Mouse (Mus musculus) lung, postnatal 0 days (tissue): ENCODE measurements around the gene Gm26620. TPM values are rescaled to one million over a fixed set of nuclear protein-coding genes. Genes with fewer than 3 reads are reported as not detected.

Experiments
- ATAC-seq: fragments of 200-750 bp; cut with Nextera tagmentation; 2 replicates; pipeline ENCODE4 v1.8.0; 2017; ENCODE audit warnings: moderate library complexity
- DNase-seq: peaks from one replicate; pipeline ENCODE4 v3.0.0-alpha.2; 2016; ENCODE audit warnings: low spot score
- H3K27ac ChIP-seq: fragments of 300-500 bp; sonication (generic); 2 replicates; pipeline ENCODE4 v1.5.1; 2014; ENCODE audit warnings: antibody characterized with exemption, mild to moderate bottlenecking, low read length, mixed read lengths
- H3K27me3 ChIP-seq: fragments of 300-500 bp; sonication (generic); replicated peaks from 2 replicates; pipeline ENCODE4 v1.6.1; 2014; ENCODE audit warnings: low read length, mixed read lengths; ENCODE audit not compliant: insufficient read depth
- H3K36me3 ChIP-seq: fragments of 300-500 bp; sonication (generic); 2 replicates; pipeline ENCODE4 v1.6.1; 2014; ENCODE audit warnings: low read length, mixed read lengths; ENCODE audit not compliant: insufficient read depth
- H3K4me1 ChIP-seq: fragments of 300-500 bp; sonication (generic); 2 replicates; pipeline ENCODE4 v1.6.1; 2014; ENCODE audit warnings: antibody characterized with exemption, low read depth, low read length, mixed read lengths; ENCODE audit not compliant: insufficient read depth
- H3K4me2 ChIP-seq: fragments of 300-500 bp; sonication (generic); replicated peaks from 2 replicates; pipeline ENCODE4 v1.6.1; 2014; ENCODE audit warnings: low read depth, mild to moderate bottlenecking, low read length, moderate library complexity, mixed read lengths
- H3K4me3 ChIP-seq: fragments of 300-500 bp; sonication (generic); 2 replicates; pipeline ENCODE4 v1.5.1; 2014; ENCODE audit warnings: low read depth, low read length
- H3K9ac ChIP-seq: fragments of 300-500 bp; sonication (generic); replicated peaks from 2 replicates; pipeline ENCODE4 v1.6.1; 2014; ENCODE audit warnings: low read depth, mild to moderate bottlenecking
- H3K9me3 ChIP-seq: fragments of 300-500 bp; sonication (generic); 2 replicates; pipeline ENCODE4 v1.6.1; 2016; ENCODE audit warnings: low read length, mixed read lengths
- CTCF ChIP-seq: IDR thresholded peaks from 2 replicates; pipeline ENCODE4 v1.5.1; 2016; ENCODE audit warnings: antibody characterized with exemption, mild to moderate bottlenecking
- EP300 ChIP-seq: IDR thresholded peaks from 2 replicates; pipeline ENCODE4 v1.6.1; 2016; ENCODE audit warnings: antibody characterized with exemption, mild to moderate bottlenecking, control low read depth
- WGBS: fragments of 180-500 bp; shearing (Covaris S2); extraction: QIAGEN DNeasy Blood & Tissue Kit; methylation state at CpG from one replicate; pipeline ENCODE4 v1.1.7; 2014; 5-methylcytosine and 5-hydroxymethylcytosine counted together
- polyA plus RNA-seq: library from polyadenylated mRNA; unstranded; fragments of >200 nt; fragmentation: Nextera tagmentation; extraction: Ambion mirVana; gene quantifications from 2 replicates; pipeline ENCODE4 v1.2.1, GENCODE M21; 2015

Gm26620 gene
- polyA plus RNA-seq, 1 experiment from 2014 or later, result 0.79 TPM

- ATAC-seq, result no peak
- Histone ChIP-seq H3K4me3 (no peak overlapping the region), H3K4me1 (no peaks in the 10 kb centered on the region), H3K9me3 (no peaks in the 10 kb centered on the region), H3K4me2 (no peak overlapping the region), H3K27ac (no peak overlapping the region), H3K9ac (no peak overlapping the region), H3K36me3 (no peaks in the 10 kb centered on the region), H3K27me3 (no peaks in the 10 kb centered on the region)
- no peak for DNase-seq
- no peak for TF ChIP-seq CTCF
- TF ChIP-seq EP300, result no peak
- 35% methylated on average over 1 of the region's 1 CpGs for WGBS
Observed at GRCm38 (mm10) chr1:170892279-170892678, 7.4 kb downstream of the Gm26620 start.

DNA sequence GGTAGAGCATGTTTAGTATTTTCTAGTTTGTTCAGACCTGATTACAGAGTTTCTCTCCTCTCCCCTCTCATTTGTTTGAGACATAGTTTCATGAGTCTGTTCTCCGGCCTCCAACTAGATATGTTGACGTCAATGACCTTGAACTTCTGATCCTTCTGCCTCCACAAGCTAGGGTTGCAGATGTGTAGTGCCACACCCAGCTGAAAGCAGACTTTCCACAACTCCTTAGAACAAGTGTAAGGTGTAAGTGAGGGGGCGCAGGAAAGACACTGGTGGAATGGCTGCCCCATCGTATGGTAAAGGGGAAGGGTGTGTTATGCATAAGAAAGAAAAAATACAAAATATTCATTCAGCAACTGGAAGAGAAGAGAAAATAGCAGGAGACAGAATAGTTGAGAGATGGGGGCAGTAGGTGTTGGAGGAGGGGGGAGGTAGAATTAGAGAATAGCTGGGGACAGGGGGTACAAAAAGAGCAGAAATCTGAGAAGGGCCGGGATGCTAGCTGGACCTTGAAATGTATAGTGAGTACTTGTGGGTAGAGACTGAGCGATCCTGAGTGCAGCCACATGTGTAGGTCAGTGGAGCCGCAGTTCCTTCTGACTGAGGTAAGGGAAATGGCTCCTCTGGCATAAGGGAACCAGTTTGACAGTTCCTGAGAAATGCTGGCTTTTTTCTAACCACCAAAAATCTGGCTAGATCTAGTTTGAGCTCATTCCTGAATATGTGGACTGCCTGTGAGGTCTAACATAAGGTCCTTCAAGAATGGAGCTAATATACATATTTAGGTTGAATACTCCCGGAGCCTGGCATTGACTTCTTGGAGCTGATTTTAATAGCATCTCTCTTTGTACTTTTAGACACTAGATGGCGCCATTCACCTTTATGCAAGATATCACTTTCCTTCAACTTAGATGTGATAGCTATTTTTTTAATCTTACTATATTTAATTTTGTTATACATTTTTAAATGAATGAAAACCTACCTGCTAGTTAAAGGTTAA, 10.0 kb downstream of the Gm26620 start:
- Histone ChIP-seq H3K4me2 (no peak overlapping the region), H3K4me3 (no peak overlapping the region), H3K9me3 (no peaks in the 10 kb centered on the region), H3K27me3 (no peaks in the 10 kb centered on the region), H3K9ac (no peak overlapping the region), H3K4me1 (no peaks in the 10 kb centered on the region), H3K36me3 (no peaks in the 10 kb centered on the region), H3K27ac (no peak overlapping the region)
- peak; percentile 67 for DNase-seq
- 58% methylated on average over 9 of the region's 9 CpGs for WGBS
- no peak for ATAC-seq
- no peak for TF ChIP-seq EP300
- peak; percentile 63 for TF ChIP-seq CTCF

DNA sequence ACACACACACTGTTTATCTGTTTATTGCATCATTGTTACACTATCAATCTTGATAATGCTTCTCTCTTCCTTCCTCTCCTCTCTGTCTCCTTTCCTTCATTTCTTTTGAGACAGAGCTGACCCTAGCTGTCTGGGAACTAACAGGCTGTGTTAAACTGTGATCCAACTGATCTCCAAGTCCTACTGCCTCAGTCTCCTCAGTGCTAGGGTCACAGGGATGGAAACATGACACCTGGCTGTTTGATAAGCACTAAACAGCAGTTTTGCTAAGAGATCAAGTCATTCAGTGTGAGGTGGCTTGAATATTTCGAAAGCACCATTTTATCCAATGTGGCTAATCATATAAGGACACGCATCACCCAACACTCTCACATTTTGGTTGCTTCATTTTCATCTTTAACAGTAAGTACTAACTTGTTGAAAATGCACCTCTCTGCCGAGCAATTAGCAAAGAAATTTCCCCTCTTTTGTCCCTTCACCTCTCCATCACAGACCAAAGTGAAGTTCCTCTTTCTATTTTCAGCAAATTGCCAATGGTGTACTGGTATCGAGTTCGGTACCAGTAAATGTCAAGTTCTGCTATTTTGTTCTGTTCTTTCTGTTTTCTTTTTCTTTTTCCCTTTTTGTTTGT, 11.9 kb downstream of the Gm26620 start:
- DNase-seq (no peak), ATAC-seq (no peak)
- H3K27ac ChIP-seq, result no peak overlapping the region
- TF ChIP-seq CTCF (no peak), EP300 (peak; percentile 33; the same call in 1 of the 2 replicates)
- no peaks in the 10 kb centered on the region for H3K36me3 ChIP-seq
- H3K9ac ChIP-seq, result no peak overlapping the region
- WGBS, result 70% methylated on average over 5 of the region's 5 CpGs
- H3K9me3 ChIP-seq, result no peaks in the 10 kb centered on the region
- H3K4me2 ChIP-seq, result no peak overlapping the region
- H3K27me3 ChIP-seq, result no peaks in the 10 kb centered on the region
- no peak overlapping the region for H3K4me3 ChIP-seq
- H3K4me1 ChIP-seq, result no peaks in the 10 kb centered on the region

- Histone ChIP-seq H3K9ac (no peak overlapping the region), H3K4me1 (no peaks in the 10 kb centered on the region), H3K36me3 (no peaks in the 10 kb centered on the region), H3K27me3 (no peaks in the 10 kb centered on the region), H3K4me3 (no peak overlapping the region), H3K4me2 (no peak overlapping the region), H3K27ac (no peak overlapping the region), H3K9me3 (no peaks in the 10 kb centered on the region)
- TF ChIP-seq CTCF, result no peak
- TF ChIP-seq EP300, result no peak
- DNase-seq (no peak), ATAC-seq (peak; percentile 33; the same call in 1 of the 2 replicates)
- WGBS, result 44% methylated on average over 16 of the region's 16 CpGs
Observed at GRCm38 (mm10) chr1:170898413-170899075, 13.7 kb downstream of the Gm26620 start.

GRCm38 (mm10) chr1:170900799-170901467, 16.1 kb downstream of the Gm26620 start:
- no peak overlapping the region for H3K4me3 ChIP-seq
- ATAC-seq (no peak), DNase-seq (peak; percentile 81)
- TF ChIP-seq EP300 (no peak), CTCF (peak; percentile 65)
- H3K4me1 ChIP-seq, result no peaks in the 10 kb centered on the region
- no peaks in the 10 kb centered on the region for H3K9me3 ChIP-seq
- no peak overlapping the region for H3K4me2 ChIP-seq
- H3K9ac ChIP-seq, result no peak overlapping the region
- H3K27ac ChIP-seq, result no peak overlapping the region
- H3K27me3 ChIP-seq, result no peaks in the 10 kb centered on the region
- WGBS, result 31% methylated on average over 10 of the region's 10 CpGs
- H3K36me3 ChIP-seq, result no peaks in the 10 kb centered on the region
